Mouse (Mus musculus): ENCODE results near the gene Aqp3. TPM values are rescaled to one million over a fixed set of nuclear protein-coding genes. Genes with fewer than 3 reads are reported as not detected.
"Not testable (repeated sequence)": the region's sequence is repeated elsewhere in the genome, so short reads cannot be mapped to it uniquely, and the experiment has no call there.

The Aqp3 gene
- total RNA-seq, 2 experiments from 2014 or later, result not detected

GRCm38 (mm10) chr4:41098577-41098951, 581 bp upstream of the Aqp3 start:
- no peak for DNase-seq (ENCODE audit: extremely low spot score in 1 of 2, low spot score in 2 of 2)
- Histone ChIP-seq H3K27ac (no peak overlapping the region), H3K4me3 (no peak overlapping the region)
- intact Hi-C loops (cut with DNase I), result no loop called here
- TF ChIP-seq CTCF (IDR thresholded peaks at IDR 0.05), result no peak

DNA sequence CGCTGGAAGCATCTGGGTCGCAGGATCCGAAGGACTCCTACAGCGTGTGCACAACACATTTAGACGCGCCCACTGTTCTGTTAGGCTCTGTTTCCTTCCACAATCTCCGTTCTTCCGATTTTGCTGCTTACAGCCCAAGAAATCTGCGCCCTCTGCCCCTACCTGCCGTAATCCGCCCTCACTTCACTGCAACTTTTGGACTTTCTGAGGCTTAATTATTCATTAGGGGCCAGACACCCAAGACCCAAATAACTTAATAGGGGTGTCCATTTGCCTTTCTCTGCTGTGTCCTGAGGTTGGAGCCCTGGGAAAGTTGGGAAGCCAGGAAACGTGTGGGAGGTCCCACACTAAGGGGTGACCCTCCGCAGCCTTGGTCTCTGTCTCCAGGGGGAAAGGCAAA, 602 bp downstream of the Aqp3 start:
- Histone ChIP-seq H3K27ac (no peak overlapping the region), H3K4me3 (no peak overlapping the region)
- intact Hi-C loops (cut with DNase I), result no loop called here
- TF ChIP-seq CTCF (IDR thresholded peaks at IDR 0.05), result no peak
- DNase-seq (ENCODE audit: extremely low spot score in 1 of 2, low spot score in 2 of 2), result no peak

DNA sequence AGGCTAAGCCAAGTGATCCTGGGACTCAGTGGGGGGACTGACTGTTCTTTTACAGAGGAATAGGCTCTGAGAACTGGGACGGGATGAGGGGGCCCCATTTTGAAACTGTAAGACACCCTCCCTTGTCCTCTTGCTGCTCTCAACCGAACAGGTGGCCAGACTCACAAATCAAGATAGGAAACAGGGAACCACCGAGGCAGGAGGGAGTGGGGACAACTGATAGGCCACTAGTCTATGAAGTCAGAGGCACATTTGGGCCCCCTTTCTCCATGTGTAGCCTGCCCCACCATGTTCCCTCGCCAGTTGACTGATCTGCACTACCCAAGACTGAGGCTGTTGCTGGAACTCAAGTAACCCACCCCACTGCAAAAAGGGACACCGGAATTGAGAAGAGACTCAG, 1.2 kb downstream of the Aqp3 start:
- H3K27ac ChIP-seq, result no peak overlapping the region
- intact Hi-C loops (cut with DNase I), result no loop called here
- no peak for TF ChIP-seq CTCF (IDR thresholded peaks at IDR 0.05)
- no peak for DNase-seq (ENCODE audit: extremely low spot score in 1 of 2, low spot score in 2 of 2)
- H3K4me3 ChIP-seq, result no peak overlapping the region

DNA sequence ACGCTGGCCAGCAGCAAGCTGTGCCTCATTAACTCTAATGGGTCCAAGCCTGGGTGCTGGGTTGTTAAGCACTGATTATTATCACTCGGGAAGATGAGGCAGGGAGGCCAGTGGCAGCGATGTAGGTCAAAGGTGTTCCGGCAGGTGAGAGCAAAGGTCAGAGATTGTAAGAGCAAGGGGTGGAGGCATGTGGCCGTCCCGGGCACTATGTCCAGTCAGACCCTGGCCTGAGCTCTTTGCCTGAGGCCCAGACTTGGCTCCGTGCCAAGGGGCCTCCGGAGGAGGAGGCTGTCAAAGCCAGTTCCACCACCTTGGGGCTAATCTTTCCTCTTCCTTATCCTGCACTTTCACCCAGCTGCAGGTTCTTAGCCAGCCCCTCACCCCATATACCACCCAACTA, 1.8 kb downstream of the Aqp3 start:
- DNase-seq (ENCODE audit: extremely low spot score in 1 of 2, low spot score in 2 of 2), result no peak
- intact Hi-C loops (cut with DNase I), result no loop called here
- no peak for TF ChIP-seq CTCF (IDR thresholded peaks at IDR 0.05)
- H3K4me3 ChIP-seq, result no peak overlapping the region
- H3K27ac ChIP-seq, result no peak overlapping the region

- intact Hi-C loops (cut with DNase I), result no loop called here
Measured at GRCm38 (mm10) chr4:41094361-41094760, 3.6 kb downstream of the Aqp3 start.

DNA sequence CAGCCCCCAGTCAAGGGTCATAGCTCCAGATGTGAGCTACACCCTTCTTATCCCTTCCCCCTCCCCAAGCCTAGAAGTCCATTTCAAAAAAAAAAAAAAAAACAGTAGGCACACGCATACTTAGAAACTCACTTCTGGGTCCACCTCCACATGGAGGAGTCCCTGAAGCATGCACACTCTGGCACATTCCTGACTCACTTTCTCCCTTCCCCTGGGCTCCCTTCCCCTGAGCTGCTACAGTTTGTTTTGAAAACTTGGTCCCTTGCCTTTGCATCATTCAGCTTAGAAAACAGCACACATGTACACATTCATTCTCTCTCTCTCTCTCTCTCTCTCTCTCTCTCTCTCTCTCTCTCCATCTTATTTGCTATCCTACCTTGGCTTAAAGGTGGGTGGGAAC, 5.0 kb downstream of the Aqp3 start:
- intact Hi-C loops (cut with DNase I), result no loop called here
- no peak overlapping the region for H3K27ac ChIP-seq
- DNase-seq (ENCODE audit: extremely low spot score in 1 of 2, low spot score in 2 of 2), result no peak
- no peak overlapping the region for H3K4me3 ChIP-seq
- no peak for TF ChIP-seq CTCF (IDR thresholded peaks at IDR 0.05)

More at GRCm38 (mm10) chr4:41094361-41094760, 3.6 kb downstream of the Aqp3 start:
- H3K27ac ChIP-seq, result no peak overlapping the region
- no peak for TF ChIP-seq CTCF (IDR thresholded peaks at IDR 0.05)
- H3K4me3 ChIP-seq, result no peak overlapping the region
- DNase-seq (ENCODE audit: extremely low spot score in 1 of 2, low spot score in 2 of 2), result no peak

DNA sequence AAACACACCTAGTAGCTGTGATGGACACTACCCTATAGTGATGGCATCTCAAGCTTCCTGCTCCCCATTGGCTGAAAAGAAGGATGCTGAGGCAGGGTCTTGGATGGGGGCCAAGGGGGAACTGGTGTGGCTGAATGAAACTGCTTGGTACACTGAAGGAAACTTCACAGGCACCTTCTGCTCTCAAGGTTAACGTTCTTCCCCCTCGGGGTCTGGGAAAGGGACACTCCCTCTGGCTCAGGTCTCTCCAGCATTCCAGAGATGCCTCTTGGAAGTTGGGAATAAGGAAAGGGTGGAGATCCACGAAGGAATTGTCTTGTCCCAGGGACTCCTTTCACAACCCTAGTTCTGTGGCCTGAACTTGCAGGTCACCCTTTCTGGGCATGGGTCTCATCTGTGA, 6.6 kb downstream of the Aqp3 start:
- Histone ChIP-seq H3K4me3 (no peak overlapping the region), H3K27ac (no peak overlapping the region)
- DNase-seq (ENCODE audit: extremely low spot score in 1 of 2, low spot score in 2 of 2), result no peak
- intact Hi-C loops (cut with DNase I), result no loop called here
- TF ChIP-seq CTCF (IDR thresholded peaks at IDR 0.05), result no peak

GRCm38 (mm10) chr4:41089705-41090104, 8.3 kb downstream of the Aqp3 start:
- no peak overlapping the region for H3K27ac ChIP-seq

DNA sequence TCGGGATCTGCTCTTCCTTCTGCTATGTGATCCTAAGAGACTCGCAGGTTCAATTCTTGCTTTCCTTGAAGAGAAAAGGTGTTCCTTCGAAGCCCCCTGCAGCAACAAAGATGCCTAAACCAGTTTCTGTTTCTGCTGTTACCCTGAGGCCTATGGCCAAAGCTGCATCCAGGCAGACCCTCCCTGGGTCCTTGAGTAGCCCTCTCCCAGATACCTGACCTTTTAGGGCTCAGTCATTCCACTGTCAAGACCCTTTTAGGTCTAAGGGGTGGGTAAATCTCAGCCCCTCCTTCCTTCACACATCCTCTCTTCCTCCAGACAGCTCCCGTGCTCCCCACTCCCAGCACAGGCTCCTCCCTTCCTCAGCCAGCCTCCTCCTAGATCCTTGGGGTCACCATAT, 8.8 kb downstream of the Aqp3 start:
- Histone ChIP-seq H3K27ac (no peak overlapping the region), H3K4me3 (no peak overlapping the region)
- no peak for TF ChIP-seq CTCF (IDR thresholded peaks at IDR 0.05)
- intact Hi-C loops (cut with DNase I), result no loop called here
- no peak for DNase-seq (ENCODE audit: extremely low spot score in 1 of 2, low spot score in 2 of 2)

More at GRCm38 (mm10) chr4:41089705-41090104, 8.3 kb downstream of the Aqp3 start:
- DNase-seq (ENCODE audit: extremely low spot score in 1 of 2, low spot score in 2 of 2), result no peak
- TF ChIP-seq CTCF (IDR thresholded peaks at IDR 0.05), result no peak
- H3K4me3 ChIP-seq, result no peak overlapping the region
- intact Hi-C loops (cut with DNase I), result no loop called here

DNA sequence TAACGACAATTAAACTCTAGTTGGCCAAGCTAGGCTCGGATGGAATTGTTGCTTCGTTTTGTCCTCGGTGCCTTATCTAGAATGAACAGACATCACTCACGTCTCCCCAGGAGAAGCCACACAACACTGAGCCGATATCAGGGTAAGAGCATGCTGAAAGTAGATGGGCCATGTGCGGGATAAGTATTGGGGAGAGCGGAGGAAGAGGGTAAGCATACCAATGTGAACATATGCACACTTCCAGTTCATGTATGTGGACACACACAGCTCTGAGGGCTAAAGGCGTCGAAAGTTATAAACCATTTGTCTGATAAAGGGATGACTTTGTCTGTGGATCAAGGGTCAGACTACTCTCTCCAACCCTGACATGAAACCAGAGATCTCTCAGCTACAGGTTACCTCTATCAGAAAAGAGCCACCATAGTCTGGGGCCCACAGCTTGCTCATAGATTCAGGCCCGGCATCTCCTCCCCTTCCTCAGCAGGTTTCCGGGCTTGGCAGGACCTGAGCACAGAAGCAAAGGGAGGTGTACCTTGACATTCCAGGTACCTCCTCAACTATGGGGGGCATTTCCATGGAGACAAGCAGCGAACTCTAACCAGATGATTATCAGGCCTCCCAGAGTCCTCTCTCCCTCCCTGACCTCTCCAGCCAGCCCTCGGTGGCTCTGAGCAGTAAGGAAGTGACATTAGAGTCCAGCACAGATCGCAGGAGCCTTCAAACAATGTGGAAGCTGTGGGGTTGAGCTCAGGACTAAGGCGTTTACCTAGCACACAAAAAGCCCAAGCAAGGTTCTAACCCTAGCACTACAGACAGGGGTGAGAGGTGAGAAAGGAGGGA, 10.3 kb downstream of the Aqp3 start:
- Histone ChIP-seq H3K4me3 (no peak overlapping the region), H3K27ac (no peak overlapping the region)
- no peak for DNase-seq (ENCODE audit: extremely low spot score in 1 of 2, low spot score in 2 of 2)
- intact Hi-C loops (cut with DNase I), result no loop called here
- TF ChIP-seq CTCF (IDR thresholded peaks at IDR 0.05), result no peak

GRCm38 (mm10) chr4:41086947-41087346, 11.0 kb downstream of the Aqp3 start:
- DNase-seq (ENCODE audit: extremely low spot score in 1 of 2, low spot score in 2 of 2), result no peak
- intact Hi-C loops (cut with DNase I), result no loop called here
- Histone ChIP-seq H3K4me3 (no peak overlapping the region), H3K27ac (no peak overlapping the region)
- TF ChIP-seq CTCF (IDR thresholded peaks at IDR 0.05), result no peak

DNA sequence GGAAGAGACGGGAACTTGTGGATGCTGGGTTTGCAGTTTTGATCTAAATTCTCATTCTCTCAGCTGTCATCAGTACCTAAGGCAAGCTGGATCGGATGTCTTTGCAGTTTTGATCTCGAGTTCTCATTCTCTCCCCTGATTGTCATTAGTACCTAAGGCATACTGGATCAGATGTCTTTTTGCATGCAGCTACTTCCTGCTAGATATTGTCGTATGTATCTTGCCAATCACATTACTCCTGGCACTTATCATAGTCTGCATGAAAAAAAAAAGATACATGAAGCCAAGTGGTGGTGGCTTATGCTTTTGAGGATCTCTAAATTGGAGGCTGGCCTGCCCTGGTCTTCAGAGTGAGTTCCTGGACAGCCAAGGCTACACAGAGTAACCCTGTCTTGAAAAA, 13.2 kb downstream of the Aqp3 start:
- no peak overlapping the region for H3K4me3 ChIP-seq
- H3K27ac ChIP-seq, result no peak overlapping the region
- no peak for DNase-seq (ENCODE audit: extremely low spot score in 1 of 2, low spot score in 2 of 2)
- TF ChIP-seq CTCF (IDR thresholded peaks at IDR 0.05), result no peak
- intact Hi-C loops (cut with DNase I), result no loop called here

DNA sequence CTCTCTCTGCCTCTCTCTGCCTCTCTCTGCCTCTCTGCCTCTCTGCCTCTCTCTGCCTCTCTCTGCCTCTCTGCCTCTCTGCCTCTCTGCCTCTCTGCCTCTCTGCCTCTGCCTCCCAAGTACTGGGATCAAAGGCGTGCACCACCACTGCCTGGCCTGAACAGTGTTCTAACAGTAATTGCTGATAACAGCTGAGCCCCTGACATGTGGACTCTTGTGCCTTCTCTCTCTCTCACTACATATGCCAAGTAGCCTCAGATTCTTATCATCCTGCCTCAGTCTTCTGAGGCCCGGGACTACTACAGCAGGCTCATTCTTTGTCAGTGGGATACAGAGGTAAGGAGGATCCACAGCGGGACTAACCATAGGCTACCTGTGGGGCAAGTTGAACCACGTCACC, 15.2 kb downstream of the Aqp3 start:
- H3K4me3 ChIP-seq; intact Hi-C loops (cut with DNase I); H3K27ac ChIP-seq; DNase-seq (ENCODE audit: extremely low spot score in 1 of 2, low spot score in 2 of 2): not testable (repeated sequence)
